Mouse (Mus musculus): ENCODE data around the gene Lpgat1.

The Lpgat1 gene

GRCm38 (mm10) chr1:191806740-191807139 is 89.1 kb downstream of the Lpgat1 start:
- no peak for DNase-seq

GRCm38 (mm10) chr1:191807979-191808378 is 90.3 kb downstream of the Lpgat1 start:
- DNase-seq, result no peak

- no peak for DNase-seq
Measured at GRCm38 (mm10) chr1:191808688-191809223, 91.1 kb downstream of the Lpgat1 start.

GRCm38 (mm10) chr1:191811774-191812173 is 94.1 kb downstream of the Lpgat1 start:
- no peak for DNase-seq

- no peak for DNase-seq
Measured at GRCm38 (mm10) chr1:191812949-191813691, 95.5 kb downstream of the Lpgat1 start.

GRCm38 (mm10) chr1:191814240-191814639 is 96.6 kb downstream of the Lpgat1 start:
- no peak for DNase-seq

- no peak for DNase-seq
Measured at GRCm38 (mm10) chr1:191814935-191815334, 97.3 kb downstream of the Lpgat1 start.

- DNase-seq, result no peak
Measured at GRCm38 (mm10) chr1:191816596-191816995, 99.0 kb downstream of the Lpgat1 start.

- peak; percentile 88 to 91 for DNase-seq
Measured at GRCm38 (mm10) chr1:191817418-191818144, 99.9 kb downstream of the Lpgat1 start.

GRCm38 (mm10) chr1:191818145-191818631 is 100.6 kb downstream of the Lpgat1 start:
- peak in 1 of 2 experiments; percentile 30 for DNase-seq

- DNase-seq, result no peak
Measured at GRCm38 (mm10) chr1:191819026-191819425, 101.4 kb downstream of the Lpgat1 start.

- no peak for DNase-seq
Measured at GRCm38 (mm10) chr1:191820951-191821325, 103.3 kb downstream of the Lpgat1 start.

- DNase-seq, result peak; percentile 99
Measured at GRCm38 (mm10) chr1:191821326-191822091, 103.9 kb downstream of the Lpgat1 start, which contains the start of gene Nek2. Gene Nek2 (plus strand): TSS chr1:191821444.

GRCm38 (mm10) chr1:191829124-191829523 is 111.5 kb downstream of the Lpgat1 start:
- DNase-seq, result peak in 1 of 2 experiments; percentile 40

- DNase-seq, result no peak
Measured at GRCm38 (mm10) chr1:191833396-191833795, 115.8 kb downstream of the Lpgat1 start.

Data from kidney, postnatal 4 days (tissue).